Mouse (Mus musculus) C2C12 (cell line): ENCODE results near the gene Hoxb7. TPM values are rescaled to one million over a fixed set of nuclear protein-coding genes. Genes with fewer than 3 reads are reported as not detected.

Experiments used
- H3K27me3 ChIP-seq: one replicate; pipeline ENCODE4 v1.6.1; 2011; ENCODE audit not compliant: control insufficient read depth, insufficient read depth, insufficient read length
- H3K36me3 ChIP-seq: one replicate; pipeline ENCODE4 v1.6.1; 2011; ENCODE audit not compliant: control insufficient read depth, insufficient read depth
- H3K4me3 ChIP-seq: one replicate; pipeline ENCODE4 v1.5.1; 2011; ENCODE audit warnings: mild to moderate bottlenecking, control low read depth; ENCODE audit not compliant: poor library complexity, insufficient read depth, severe bottlenecking
- H3K79me2 ChIP-seq: one replicate; pipeline ENCODE4 v1.6.1; 2011; ENCODE audit not compliant: control insufficient read depth, insufficient read depth
- H3K79me3 ChIP-seq: one replicate; pipeline ENCODE4 v1.6.1; 2011; ENCODE audit warnings: low read depth, control low read depth
- H3ac ChIP-seq: one replicate; pipeline ENCODE3; 2011; ENCODE audit warnings: low read depth; ENCODE audit not compliant: control insufficient read depth, insufficient read length
- CEBPB ChIP-seq: IDR thresholded peaks from one replicate; pipeline ENCODE4 v1.6.1; 2011; ENCODE audit warnings: low read depth, mild to moderate bottlenecking, control low read depth, moderate library complexity
- CTCF ChIP-seq: IDR thresholded peaks from one replicate; pipeline ENCODE4 v1.5.1; 2011; ENCODE audit not compliant: control insufficient read depth, insufficient read depth, insufficient read length
- FOSL1 ChIP-seq: IDR thresholded peaks from one replicate; pipeline ENCODE4 v1.8.0; 2011; ENCODE audit warnings: mild to moderate bottlenecking, low read length; ENCODE audit not compliant: poor library complexity, insufficient read depth, severe bottlenecking
- MAX ChIP-seq: IDR thresholded peaks from one replicate; pipeline ENCODE4 v1.6.1; 2011; ENCODE audit warnings: mild to moderate bottlenecking, control low read depth
- MYOD1 ChIP-seq: IDR thresholded peaks from one replicate; pipeline ENCODE4 v1.6.1; 2011; ENCODE audit warnings: low read depth; ENCODE audit not compliant: control insufficient read depth, insufficient read length
- MYOG ChIP-seq: IDR thresholded peaks from one replicate; pipeline ENCODE4 v1.6.1; 2011; ENCODE audit not compliant: control insufficient read depth, insufficient read length; ENCODE audit errors: extremely low read depth
- USF1 ChIP-seq: IDR thresholded peaks from one replicate; pipeline ENCODE4 v1.6.1; 2011; ENCODE audit warnings: low read depth, mild to moderate bottlenecking, control low read depth, moderate library complexity
- microRNA-seq: library from miRNA; unstranded; fragments of <30 nt; microRNA quantifications from one replicate; pipeline ENCODE4, GENCODE M21; 2019; ENCODE audit warnings: borderline microRNAs expressed
- polyA plus RNA-seq: library from polyadenylated mRNA; unstranded; fragments of >200 nt; fragmentation: generic; extraction: Trizol; gene quantifications from one replicate; pipeline ENCODE4 v1.2.1, GENCODE M21; 2012; ENCODE audit warnings: missing spikeins

The Hoxb7 gene
- polyA plus RNA-seq, 1 experiment = 0.04 TPM

GRCm38 (mm10) chr11:96337026-96337425, 50.6 kb downstream of the Hoxb7 start:
- Histone ChIP-seq H3ac (no peak overlapping the region), H3K36me3 (no peaks in the 10 kb centered on the region), H3K4me3 (no peak overlapping the region), H3K79me3 (no peaks in the 10 kb centered on the region), H3K27me3 (peaks cover 96% of the 10 kb centered on the region), H3K79me2 (no peaks in the 10 kb centered on the region)
- TF ChIP-seq CTCF = no peak
- TF ChIP-seq USF1 = no peak
- no peak for TF ChIP-seq FOSL1
- TF ChIP-seq CEBPB = no peak
- TF ChIP-seq MAX = no peak
- TF ChIP-seq MYOD1 = no peak
- TF ChIP-seq MYOG = no peak

- H3K36me3 ChIP-seq = no peaks in the 10 kb centered on the region
- no peak overlapping the region for H3ac ChIP-seq
- no peak overlapping the region for H3K4me3 ChIP-seq
- peaks cover 88% of the 10 kb centered on the region for H3K27me3 ChIP-seq
- no peak for TF ChIP-seq USF1
- TF ChIP-seq CTCF = no peak
- TF ChIP-seq MAX = no peak
- no peaks in the 10 kb centered on the region for H3K79me2 ChIP-seq
- H3K79me3 ChIP-seq = no peaks in the 10 kb centered on the region
Observed at GRCm38 (mm10) chr11:96338957-96339855, 52.8 kb downstream of the Hoxb7 start.

Small RNAs within 50 kb of the gene (microRNA-seq; reads per million reads assigned to microRNA genes)
- 16.4 reads per million, percentile 62 among the genes with 10 or more reads in this experiment for gene Mir10a
- 10.7 reads per million, percentile 60 among the genes with 10 or more reads in this experiment for gene Mir196a-1

Other genes with a start within 250 kb of the Hoxb7 start
- gene Ube2z, start 221.2 kb upstream of the Hoxb7 start, polyA plus RNA-seq = 73.0 TPM
- 857 TPM for gene Atp5g1, start 211.0 kb upstream of the Hoxb7 start, polyA plus RNA-seq
- 0.02 TPM for gene Calcoco2, start 174.7 kb upstream of the Hoxb7 start, polyA plus RNA-seq
- 0.01 TPM for gene Ttll6, start 152.8 kb upstream of the Hoxb7 start, polyA plus RNA-seq
- gene Hoxb13, start 92.3 kb upstream of the Hoxb7 start, polyA plus RNA-seq = 0.09 TPM
- not detected for gene Hoxb9, start 15.2 kb upstream of the Hoxb7 start, polyA plus RNA-seq
- gene Hoxb8, start 4.7 kb upstream of the Hoxb7 start, polyA plus RNA-seq = 0.02 TPM
- gene Hoxb6, start 5.9 kb downstream of the Hoxb7 start, polyA plus RNA-seq = 0.05 TPM
- not detected for gene Hoxb5, start 16.7 kb downstream of the Hoxb7 start, polyA plus RNA-seq
- gene Hoxb4, start 31.6 kb downstream of the Hoxb7 start, polyA plus RNA-seq = 0.02 TPM
- not detected for gene Hoxb3, start 36.7 kb downstream of the Hoxb7 start, polyA plus RNA-seq
- not detected for gene Hoxb2, start 63.9 kb downstream of the Hoxb7 start, polyA plus RNA-seq
- gene Hoxb1, start 79.1 kb downstream of the Hoxb7 start, polyA plus RNA-seq = not detected
- gene Skap1, start 178.0 kb downstream of the Hoxb7 start, polyA plus RNA-seq = 0.04 TPM